Mouse (Mus musculus) gastrocnemius, postnatal 14 days (tissue): Measurements from ENCODE around the gene Coro2a. TPM values are rescaled to one million over a fixed set of nuclear protein-coding genes. Genes with fewer than 3 reads are reported as not detected.

Experiments used
- DNase-seq: peaks from one replicate; pipeline ENCODE4 v3.0.0; 2021; ENCODE audit warnings: mixed read lengths
- intact Hi-C: fragments of 180-260 bp; cut with DNase I; formaldehyde crosslinking; loops from one replicate; pipeline ENCODE4 v1.15.1; 2025; ENCODE audit warnings: low total_unique reads
- total RNA-seq, 2 experiments: library from RNA; stranded (reverse); gene quantifications; 2 replicates each; pipeline ENCODE4 v1.2.3; 2021

The Coro2a gene
- total RNA-seq, 2 experiments from 2014 or later = 0.27 to 0.66 TPM

DNA sequence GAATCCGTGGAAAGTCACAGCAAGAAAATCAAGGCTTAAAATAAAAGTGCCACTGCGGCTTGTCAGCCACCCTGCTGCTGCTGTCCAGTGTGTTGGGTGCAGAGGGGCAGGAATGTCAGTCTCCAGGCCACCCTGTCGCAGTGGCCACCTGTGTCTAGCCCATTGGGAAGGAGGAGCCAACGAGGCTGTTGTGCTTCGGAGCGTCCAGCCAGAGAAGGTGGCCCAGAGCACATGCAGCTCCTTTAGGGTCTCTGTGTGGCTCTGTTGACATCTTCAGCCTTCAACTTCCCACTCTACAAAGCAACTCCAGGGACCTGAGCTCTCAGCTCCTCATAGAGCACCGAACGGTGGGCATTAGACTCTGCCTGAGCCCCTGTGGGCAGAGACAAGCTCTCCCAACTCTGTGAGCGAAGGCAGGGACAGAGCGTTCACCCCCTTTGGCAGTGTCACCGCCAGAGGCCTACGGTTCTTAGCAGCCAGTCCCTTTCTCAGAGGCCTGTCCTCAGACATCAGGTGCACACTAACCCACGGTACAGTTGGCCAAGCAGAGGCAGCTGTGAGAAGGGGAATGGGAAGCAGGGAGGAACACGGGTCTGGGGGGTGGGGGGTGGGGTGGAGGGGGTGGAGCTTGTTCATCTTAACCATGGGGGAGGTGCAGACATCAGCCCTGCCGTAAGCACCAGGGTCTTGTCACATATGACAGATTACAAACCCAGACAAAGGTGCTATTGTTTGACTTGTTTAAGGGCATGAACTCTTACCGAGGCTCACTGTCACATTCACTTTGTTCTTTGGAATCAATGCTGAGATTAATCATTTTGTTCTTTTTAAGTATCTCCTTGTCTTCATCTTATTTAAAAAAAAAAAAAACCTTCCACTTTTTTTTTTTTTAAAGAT, 99.1 kb downstream of the Coro2a start:
- intact Hi-C loops = loop anchor here (10.0 kb wide), 1 partner anchor 162 kb away; no protein-coding TSS in a partner anchor
- no peak for DNase-seq

DNA sequence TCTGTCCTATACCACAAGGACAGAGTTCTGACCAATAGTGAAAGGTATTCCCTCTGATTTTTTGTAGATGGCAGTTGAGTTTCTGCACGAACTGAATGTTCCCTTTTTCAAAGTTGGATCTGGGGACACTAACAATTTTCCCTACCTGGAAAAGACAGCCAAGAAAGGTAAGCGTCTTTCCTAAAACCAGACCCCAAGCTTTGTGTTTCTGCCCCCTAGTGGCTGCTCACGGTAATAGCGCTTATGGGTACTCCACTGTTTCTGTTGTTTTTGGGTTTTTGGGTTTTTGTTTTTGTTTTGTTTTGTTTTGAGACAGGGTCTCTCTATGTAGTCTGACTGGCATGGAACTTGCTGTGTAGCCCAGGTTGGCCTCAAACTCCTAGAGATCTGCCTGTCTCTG, 103.0 kb downstream of the Coro2a start:
- no peak for DNase-seq
- intact Hi-C loops = no loop called here

- DNase-seq = no peak
- intact Hi-C loops = no loop called here
Observed at GRCm38 (mm10) chr4:46498511-46498910, 103.5 kb downstream of the Coro2a start.

- intact Hi-C loops = no loop called here
- peak; percentile 47 for DNase-seq
Observed at GRCm38 (mm10) chr4:46497286-46497892, 104.6 kb downstream of the Coro2a start.

GRCm38 (mm10) chr4:46495543-46495942, 106.5 kb downstream of the Coro2a start:
- intact Hi-C loops = no loop called here
- no peak for DNase-seq

- intact Hi-C loops = no loop called here
- DNase-seq = no peak
Observed at GRCm38 (mm10) chr4:46493071-46493470, 108.9 kb downstream of the Coro2a start.

DNA sequence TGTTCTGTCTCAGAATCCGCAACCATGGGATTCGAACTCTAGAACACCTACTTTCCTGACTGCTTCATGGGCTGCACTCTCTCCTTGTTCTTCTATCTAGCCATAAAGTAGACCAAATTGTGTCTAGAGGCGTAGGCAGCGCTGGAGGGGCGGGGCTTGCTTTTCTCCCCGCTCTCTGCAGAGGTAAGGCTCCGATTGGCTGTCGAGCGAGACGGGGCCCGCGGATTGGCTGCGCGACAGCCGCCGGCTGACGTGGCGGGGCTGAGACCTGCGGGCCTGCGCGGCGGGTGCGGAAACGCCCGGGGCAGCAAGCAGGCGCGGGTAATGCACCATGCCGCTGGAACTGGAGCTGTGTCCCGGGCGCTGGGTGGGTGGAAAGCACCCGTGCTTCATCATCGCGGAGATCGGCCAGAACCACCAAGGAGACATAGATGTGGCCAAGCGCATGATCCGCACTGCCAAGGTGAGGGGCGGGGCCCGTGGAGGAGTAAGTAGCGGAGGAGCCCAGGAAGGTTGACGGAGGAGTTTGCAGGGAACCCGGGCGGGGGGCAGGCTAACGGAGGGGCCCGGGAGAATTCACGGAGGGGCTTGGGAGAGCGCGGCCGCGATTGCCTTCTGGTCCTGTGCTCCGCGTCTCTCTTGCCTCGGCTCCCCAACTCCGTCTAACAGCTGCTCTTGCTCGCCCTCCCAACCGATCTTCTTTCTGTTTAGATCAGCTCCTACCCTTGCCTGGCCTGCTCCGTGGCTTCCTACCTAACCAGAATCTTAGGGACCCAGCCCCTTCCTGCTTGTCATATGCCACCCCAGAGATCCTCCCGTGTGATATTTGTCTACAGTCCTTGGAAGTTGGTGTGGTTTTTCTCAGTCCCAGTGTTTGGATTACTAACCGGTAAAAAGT, 112.7 kb downstream of the Coro2a start, which contains the start of gene Nans:
TSS of gene Nans (plus strand) at position 221 of the 898 bp plus-strand sequence.
- DNase-seq = peak; percentile 97
- intact Hi-C loops = no loop called here

- intact Hi-C loops = no loop called here
- DNase-seq = peak; percentile 57
Observed at GRCm38 (mm10) chr4:46487348-46487747, 114.7 kb downstream of the Coro2a start.

Other genes starting within 250 kb of the Coro2a start
- gene Trmo, start 212.8 kb downstream of the Coro2a start, total RNA-seq = 1 to 10 TPM; 3.0 to 3.1 TPM
- not detected for gene Hemgn, start 188.7 kb downstream of the Coro2a start, total RNA-seq
- gene Anp32b, start 151.3 kb downstream of the Coro2a start, total RNA-seq = 10 to 100 TPM; 69.9 to 78.8 TPM
- 10 to 100 TPM; 23.6 to 29.1 TPM for gene Nans, start 113.0 kb downstream of the Coro2a start, total RNA-seq
- gene Trim14, start 66.1 kb downstream of the Coro2a start, total RNA-seq = under 1 TPM; 0.66 to 0.93 TPM
- 1 to 10 TPM; 1.1 TPM for gene Tbc1d2, start 48.0 kb upstream of the Coro2a start, total RNA-seq